In the genomic region with DNA sequence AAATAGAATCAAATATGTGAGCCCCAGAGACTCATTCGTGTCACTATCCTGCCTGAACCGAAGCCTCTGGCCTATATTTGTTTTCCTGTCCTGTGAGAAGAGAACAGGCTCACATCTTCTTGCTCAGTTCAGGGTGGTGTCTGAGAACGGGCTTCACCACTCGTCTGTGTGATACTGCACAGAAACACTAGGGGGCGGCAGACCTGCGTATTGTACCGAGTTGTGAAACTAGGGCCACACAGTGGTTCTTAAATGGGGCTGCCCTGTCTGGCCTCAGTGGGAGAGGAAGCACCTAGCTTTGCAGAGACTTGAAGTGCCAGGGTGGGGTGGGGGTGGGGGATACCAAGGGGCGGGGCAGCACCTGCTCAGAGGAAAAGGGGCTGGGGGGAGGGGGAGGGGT, we compare ENCODE assay signal across 9 mouse cellular contexts. TPM values are rescaled to one million over a fixed set of nuclear protein-coding genes. Genes with fewer than 3 reads are reported as not detected.
A peak's percentile ranks its signal among the peaks of the same experiment; 100 is the strongest.
DNase-seq lines count a peak whose midpoint lies in the region; ATAC-seq and TF ChIP-seq lines count a peak whose summit lies in the region.
"Had no signal": no experiment of that assay in that cellular context is flagged by ENCODE, and none has a peak within 500 bp of the region (broad histone marks: within the 10 kb centered on the region; RNA-seq: fewer than 3 reads in every experiment).

No protein-coding gene starts in this region.

- no peaks in the 10 kb centered on the region for H3K9me3 ChIP-seq in embryonic facial prominence, embryonic 11.5 days (replicated peaks; ENCODE audit: control insufficient read depth, low read length)
- H3K9me3 ChIP-seq in kidney, embryonic 14.5 days (ENCODE audit: control insufficient read depth, low read length): no peaks in the 10 kb centered on the region
- no peaks in the 10 kb centered on the region for H3K9me3 ChIP-seq in limb, embryonic 14.5 days (ENCODE audit: control insufficient read depth, low read length)
- no peaks in the 10 kb centered on the region for H3K9me3 ChIP-seq in stomach, embryonic 14.5 days (ENCODE audit: control insufficient read depth, low read depth, low read length)
- H3K9me3 ChIP-seq: embryonic facial prominence, embryonic 12.5 days had no signal

- DNase-seq in A20 (ENCODE audit: low read depth, low spot score): peak; percentile 84
- DNase-seq in adrenal gland, postnatal 14 days: peak; percentile 90
- DNase-seq in embryonic facial prominence, embryonic 11.5 days (ENCODE audit: low spot score): peak; percentile 91
- peak; percentile 88 for DNase-seq in heart, adult 8-10 months (ENCODE audit: low spot score)
- peak; percentile 87 for DNase-seq in limb, embryonic 14.5 days (ENCODE audit: low spot score)
- peak; percentile 86 for DNase-seq in naive thymus-derived CD4-positive, alpha-beta T cell, adult 2 months (ENCODE audit: low read depth)

- no peak overlapping the region for H3K27ac ChIP-seq in embryonic facial prominence, embryonic 11.5 days (replicated peaks; ENCODE audit: low read depth, low read length)
- H3K27ac ChIP-seq in kidney, embryonic 14.5 days (ENCODE audit: low read depth, low read length): no peak overlapping the region
- H3K27ac ChIP-seq in limb, embryonic 14.5 days (replicated peaks; ENCODE audit: low read depth, low read length): no peak overlapping the region
- no peak overlapping the region for H3K27ac ChIP-seq in stomach, embryonic 14.5 days (ENCODE audit: low read length)
- H3K27ac ChIP-seq: embryonic facial prominence, embryonic 12.5 days had no signal

- no peaks in the 10 kb centered on the region for H3K4me1 ChIP-seq in embryonic facial prominence, embryonic 11.5 days (ENCODE audit: control insufficient read depth, insufficient read depth, low read length)
- H3K4me1 ChIP-seq in kidney, embryonic 14.5 days (ENCODE audit: control insufficient read depth, insufficient read depth, low read length): no peaks in the 10 kb centered on the region
- H3K4me1 ChIP-seq in limb, embryonic 14.5 days (ENCODE audit: control insufficient read depth, insufficient read depth, low read length): 0 out of 2 replicates have a peak, but pooled peaks cover 6% of the 10 kb centered on the region
- 0 out of 2 replicates have a peak, but pooled peaks cover 3% of the 10 kb centered on the region for H3K4me1 ChIP-seq in stomach, embryonic 14.5 days (ENCODE audit: control insufficient read depth, insufficient read depth, low read length)
- H3K4me1 ChIP-seq: embryonic facial prominence, embryonic 12.5 days had no signal

- no peak overlapping the region for H3K4me2 ChIP-seq in embryonic facial prominence, embryonic 11.5 days (ENCODE audit: low read depth, low read length)
- H3K4me2 ChIP-seq in kidney, embryonic 14.5 days (replicated peaks; ENCODE audit: low read depth, low read length): no peak overlapping the region
- no peak overlapping the region for H3K4me2 ChIP-seq in limb, embryonic 14.5 days (replicated peaks; ENCODE audit: low read depth, low read length, severe bottlenecking)
- H3K4me2 ChIP-seq in stomach, embryonic 14.5 days (replicated peaks; ENCODE audit: low read depth, low read length): no peak overlapping the region
- H3K4me2 ChIP-seq: embryonic facial prominence, embryonic 12.5 days had no signal

- H3K4me3 ChIP-seq in embryonic facial prominence, embryonic 11.5 days (ENCODE audit: low read depth, low read length): no peak overlapping the region
- H3K4me3 ChIP-seq in kidney, embryonic 14.5 days (ENCODE audit: low read length): no peak overlapping the region
- no peak overlapping the region for H3K4me3 ChIP-seq in limb, embryonic 14.5 days (replicated peaks; ENCODE audit: low read length)
- H3K4me3 ChIP-seq in stomach, embryonic 14.5 days (ENCODE audit: low read depth, low read length): no peak overlapping the region
- H3K4me3 ChIP-seq: embryonic facial prominence, embryonic 12.5 days had no signal

- TF ChIP-seq POLR2A in limb, embryonic 14.5 days (IDR thresholded peaks at IDR 0.05; ENCODE audit: borderline replicate concordance, extremely low read depth, insufficient read depth, insufficient read length): no peak

- 4% methylated on average over 8 of the region's 8 CpGs for WGBS in embryonic facial prominence, embryonic 11.5 days
- whole genome bisulfite sequencing in kidney, embryonic 14.5 days: 5% methylated on average over 8 of the region's 8 CpGs
- WGBS in limb, embryonic 14.5 days: 9% methylated on average over 8 of the region's 8 CpGs
- 8% methylated on average over 8 of the region's 8 CpGs for WGBS in stomach, embryonic 14.5 days

- H3K27me3 ChIP-seq in embryonic facial prominence, embryonic 11.5 days (ENCODE audit: control insufficient read depth, insufficient read depth, low read length): no peaks in the 10 kb centered on the region
- H3K27me3 ChIP-seq in kidney, embryonic 14.5 days (ENCODE audit: control insufficient read depth, insufficient read depth, low read length): no peaks in the 10 kb centered on the region
- no peaks in the 10 kb centered on the region for H3K27me3 ChIP-seq in limb, embryonic 14.5 days (ENCODE audit: control insufficient read depth, insufficient read depth, low read length)
- no peaks in the 10 kb centered on the region for H3K27me3 ChIP-seq in stomach, embryonic 14.5 days (ENCODE audit: control insufficient read depth, insufficient read depth, low read length)
- H3K27me3 ChIP-seq: embryonic facial prominence, embryonic 12.5 days had no signal

- no peaks in the 10 kb centered on the region for H3K36me3 ChIP-seq in embryonic facial prominence, embryonic 11.5 days (replicated peaks; ENCODE audit: control insufficient read depth, insufficient read depth, low read depth, low read length)
- H3K36me3 ChIP-seq in kidney, embryonic 14.5 days (ENCODE audit: control insufficient read depth, insufficient read depth, low read length): no peaks in the 10 kb centered on the region
- no peaks in the 10 kb centered on the region for H3K36me3 ChIP-seq in limb, embryonic 14.5 days (ENCODE audit: control insufficient read depth, insufficient read depth, low read length)
- H3K36me3 ChIP-seq in stomach, embryonic 14.5 days (ENCODE audit: control insufficient read depth, insufficient read depth, low read length): no peaks in the 10 kb centered on the region
- H3K36me3 ChIP-seq: embryonic facial prominence, embryonic 12.5 days had no signal

- 0 out of 2 replicates have a peak, but pooled peaks have one; percentile 67 for ATAC-seq in embryonic facial prominence, embryonic 11.5 days (replicated peaks; ENCODE audit: insufficient number of reproducible peaks, low FRiP score, low TSS enrichment, low read depth)
- ATAC-seq in kidney, embryonic 14.5 days (ENCODE audit: low FRiP score, low TSS enrichment): peak; percentile 78
- peak; percentile 67 for ATAC-seq in limb, embryonic 14.5 days (ENCODE audit: low FRiP score, low read depth)
- ATAC-seq in stomach, embryonic 14.5 days (ENCODE audit: insufficient number of reproducible peaks, insufficient read depth, low FRiP score, low read depth): peak; percentile 28; the same call in 1 of the 2 replicates

- no peak overlapping the region for H3K9ac ChIP-seq in embryonic facial prominence, embryonic 11.5 days (replicated peaks; ENCODE audit: low read length)
- H3K9ac ChIP-seq in kidney, embryonic 14.5 days (ENCODE audit: low read depth, low read length): no peak overlapping the region
- no peak overlapping the region for H3K9ac ChIP-seq in limb, embryonic 14.5 days (ENCODE audit: low read depth, low read length, severe bottlenecking)
- no peak overlapping the region for H3K9ac ChIP-seq in stomach, embryonic 14.5 days (replicated peaks; ENCODE audit: low read depth, low read length)
- H3K9ac ChIP-seq: embryonic facial prominence, embryonic 12.5 days had no signal

RNA-seq across cellular contexts. Expression of gene Il1r2, which starts 42.5 kb away (rescaled TPM):
- total RNA-seq in adrenal gland, postnatal 14 days (2021): 0.56 TPM in 2 replicates
- 0.45 and 0.67 TPM in 2 replicates for polyA plus RNA-seq in embryonic facial prominence, embryonic 11.5 days (2014; fragmentation: Nextera tagmentation; extraction: Ambion mirVana)
- total RNA-seq in heart, adult 8-10 months (2022): not detected
- polyA plus RNA-seq in kidney, embryonic 14.5 days (2014; fragmentation: Nextera tagmentation; extraction: Ambion mirVana): 0.19 TPM in 1 of 2 replicates, not detected in the other
- 0.58 and 0.64 TPM in 2 replicates for polyA plus RNA-seq in limb, embryonic 14.5 days (2012; rRNA removed)
- polyA plus RNA-seq in limb, embryonic 14.5 days (2014; fragmentation: Nextera tagmentation; extraction: Ambion mirVana): 1.6 and 1.8 TPM in 2 replicates
- polyA plus RNA-seq in stomach, embryonic 14.5 days (2014; fragmentation: Nextera tagmentation; extraction: Ambion mirVana): 0.41 and 0.70 TPM in 2 replicates

Comparison
In these comparisons a context has a peak if more than half of its experiments do, and no peak if none do; other contexts are left out.
1. ATAC-seq: peak in every context shown above with its lines; median percentile 78 in kidney, embryonic 14.5 days; 67 in embryonic facial prominence, embryonic 11.5 days; 67 in limb, embryonic 14.5 days; 28 in stomach, embryonic 14.5 days.